Mouse (Mus musculus) liver, embryonic 14.5 days (tissue): ENCODE data around the gene Vps52. TPM values are rescaled to one million over a fixed set of nuclear protein-coding genes. Genes with fewer than 3 reads are reported as not detected.

Experiments
- ATAC-seq: fragments of 200-750 bp; cut with Nextera tagmentation; 2 replicates; pipeline ENCODE4 v1.8.0; 2017; ENCODE audit warnings: moderate number of reproducible peaks, mild to moderate bottlenecking, moderate library complexity; ENCODE audit not compliant: insufficient read depth
- DNase-seq, 3 experiments: peaks; one replicate each; pipeline ENCODE4 v3.0.0-alpha.2; 2012 to 2013; ENCODE audit warnings: low read depth in 3 of 3, low spot score in 3 of 3
- H3K27ac ChIP-seq: fragments of 300-500 bp; sonication (generic); 2 replicates; pipeline ENCODE4 v1.5.1; 2014; ENCODE audit warnings: moderate library complexity, mild to moderate bottlenecking, control low read depth, inconsistent platforms
- H3K27me3 ChIP-seq: fragments of 300-500 bp; sonication (generic); 2 replicates; pipeline ENCODE4 v1.6.1; 2014; ENCODE audit warnings: mild to moderate bottlenecking, low read length, moderate library complexity; ENCODE audit not compliant: control insufficient read depth, insufficient read depth
- H3K36me3 ChIP-seq: fragments of 300-500 bp; sonication (generic); replicated peaks from 2 replicates; pipeline ENCODE4 v1.6.1; 2014; ENCODE audit warnings: low read depth; ENCODE audit not compliant: control insufficient read depth, insufficient read depth
- H3K4me1 ChIP-seq, 2 experiments: fragments of 200-500 bp in 1 of 2; fragments of 300-500 bp in 1 of 2; sonication (generic) in 1 of 2; replicated peaks; 2 replicates each; pipeline ENCODE4 v1.6.1; 2012 to 2014; ENCODE audit warnings: antibody characterized with exemption in 1 of 2, inconsistent platforms in 1 of 2, low read length in 1 of 2; ENCODE audit not compliant: control insufficient read depth in 2 of 2, insufficient read depth in 2 of 2
- H3K4me2 ChIP-seq: fragments of 300-500 bp; sonication (generic); 2 replicates; pipeline ENCODE4 v1.6.1; 2014; ENCODE audit warnings: low read depth, mild to moderate bottlenecking, control low read depth, moderate library complexity
- H3K4me3 ChIP-seq, 2 experiments: fragments of 200-500 bp in 1 of 2; fragments of 300-500 bp in 1 of 2; sonication (generic) in 1 of 2; 2 replicates each; pipeline ENCODE4 v1.5.1; 2012 to 2014; ENCODE audit warnings: low read depth in 2 of 2, low read length in 2 of 2, mild to moderate bottlenecking in 2 of 2, control low read depth in 1 of 2, inconsistent platforms in 1 of 2, moderate library complexity in 1 of 2; ENCODE audit not compliant: insufficient read depth in 1 of 2
- H3K9ac ChIP-seq: fragments of 300-500 bp; sonication (generic); replicated peaks from 2 replicates; pipeline ENCODE4 v1.6.1; 2014; ENCODE audit warnings: mild to moderate bottlenecking, control low read depth, moderate library complexity
- H3K9me3 ChIP-seq: fragments of 300-500 bp; sonication (generic); 2 replicates; pipeline ENCODE4 v1.6.1; 2016; ENCODE audit warnings: low read length, mixed read lengths; ENCODE audit not compliant: control insufficient read depth
- CTCF ChIP-seq: IDR thresholded peaks from 2 replicates; pipeline ENCODE4 v1.5.1; 2016; ENCODE audit warnings: antibody characterized with exemption, low read depth, control low read depth
- EP300 ChIP-seq: IDR thresholded peaks from 2 replicates; pipeline ENCODE4 v1.6.1; 2016; ENCODE audit warnings: antibody characterized with exemption, low read depth
- WGBS: fragments of 180-500 bp; shearing (Covaris S2); extraction: QIAGEN DNeasy Blood & Tissue Kit; methylation state at CpG from one replicate; pipeline ENCODE4 v1.1.7; 2014; ENCODE audit not compliant: insufficient replicate concordance; 5-methylcytosine and 5-hydroxymethylcytosine counted together
- polyA plus RNA-seq, 2 experiments: library from polyadenylated mRNA; depleted of rRNA in 1 of 2; stranded (reverse) in 1 of 2; unstranded in 1 of 2; fragments of >200 nt; fragmentation: Nextera tagmentation in 1 of 2; extraction: Ambion mirVana in 1 of 2; gene quantifications; 2 replicates each; pipeline versions ENCODE4 v1.2.1 to v1.2.3; 2012 to 2014

Gene Vps52
- polyA plus RNA-seq, 2 experiments = 15.2 to 17.4 TPM

- Histone ChIP-seq H3K9me3 (no peaks in the 10 kb centered on the region), H3K9ac (no peak overlapping the region), H3K27ac (no peak overlapping the region), H3K27me3 (no peaks in the 10 kb centered on the region), H3K36me3 (no peaks in the 10 kb centered on the region; the same call in 1 of the 2 replicates), H3K4me3 (no peak overlapping the region), H3K4me2 (no peak overlapping the region), H3K4me1 (no peaks in the 10 kb centered on the region; a peak in 1 of 4 replicates)
- no peak for TF ChIP-seq CTCF
- no peak for TF ChIP-seq EP300
- WGBS = 83% methylated on average over 17 of the region's 17 CpGs
- DNase-seq (no peak), ATAC-seq (no peak)
Measured at GRCm38 (mm10) chr17:33965082-33965845, 9.7 kb downstream of the Vps52 start.

GRCm38 (mm10) chr17:33965846-33966550 lies 10.4 kb downstream of the Vps52 start:
- ATAC-seq = no peak
- TF ChIP-seq CTCF (no peak), EP300 (no peak)

GRCm38 (mm10) chr17:33968489-33968888 lies 12.9 kb downstream of the Vps52 start:
- H3K9ac ChIP-seq = no peak overlapping the region
- under 1% methylated on average over 9 of the region's 9 CpGs for WGBS
- no peaks in the 10 kb centered on the region; the same call in 1 of the 2 replicates for H3K36me3 ChIP-seq
- DNase-seq = peak; percentile 59 to 71 (median 65)
- no peak overlapping the region for H3K4me2 ChIP-seq
- H3K4me3 ChIP-seq = no peak overlapping the region
- H3K27me3 ChIP-seq = no peaks in the 10 kb centered on the region
- ATAC-seq = peak; percentile 61; the same call in 1 of the 2 replicates
- no peak overlapping the region for H3K27ac ChIP-seq
- H3K9me3 ChIP-seq = no peaks in the 10 kb centered on the region
- TF ChIP-seq CTCF (peak; percentile 97), EP300 (no peak)
- no peaks in the 10 kb centered on the region; a peak in 2 of 4 replicates for H3K4me1 ChIP-seq

More at GRCm38 (mm10) chr17:33965846-33966550, 10.4 kb downstream of the Vps52 start:
- WGBS = 80% methylated on average over 16 of the region's 16 CpGs
- Histone ChIP-seq H3K36me3 (no peaks in the 10 kb centered on the region; the same call in 1 of the 2 replicates), H3K27me3 (no peaks in the 10 kb centered on the region), H3K9me3 (no peaks in the 10 kb centered on the region), H3K4me2 (no peak overlapping the region), H3K9ac (no peak overlapping the region), H3K27ac (no peak overlapping the region), H3K4me3 (no peak overlapping the region), H3K4me1 (no peaks in the 10 kb centered on the region; a peak in 1 of 4 replicates)
- DNase-seq = no peak

GRCm38 (mm10) chr17:33968927-33969326 lies 13.3 kb downstream of the Vps52 start:
- DNase-seq = peak in 2 of 3 experiments; percentile 42 to 57
- 24% methylated on average over 5 of the region's 5 CpGs for WGBS

GRCm38 (mm10) chr17:33969394-33969793 lies 13.8 kb downstream of the Vps52 start:
- no peak overlapping the region for H3K27ac ChIP-seq
- no peaks in the 10 kb centered on the region for H3K9me3 ChIP-seq
- no peak for DNase-seq
- no peak overlapping the region for H3K4me3 ChIP-seq
- no peak overlapping the region for H3K9ac ChIP-seq
- ATAC-seq = no peak
- TF ChIP-seq EP300 = no peak
- peak; percentile 52 for TF ChIP-seq CTCF
- H3K36me3 ChIP-seq = no peaks in the 10 kb centered on the region
- no peaks in the 10 kb centered on the region for H3K27me3 ChIP-seq
- no peak overlapping the region for H3K4me2 ChIP-seq
- WGBS = 67% methylated on average over 4 of the region's 4 CpGs
- H3K4me1 ChIP-seq = no peaks in the 10 kb centered on the region; a peak in 2 of 4 replicates

More at GRCm38 (mm10) chr17:33968927-33969326, 13.3 kb downstream of the Vps52 start:
- peak; percentile 66; the same call in 1 of the 2 replicates for ATAC-seq
- TF ChIP-seq EP300 (no peak), CTCF (no peak; the same call in 1 of the 2 replicates)
- Histone ChIP-seq H3K9ac (no peak overlapping the region), H3K9me3 (no peaks in the 10 kb centered on the region), H3K27ac (no peak overlapping the region), H3K36me3 (no peaks in the 10 kb centered on the region; the same call in 1 of the 2 replicates), H3K4me2 (no peak overlapping the region), H3K4me1 (no peaks in the 10 kb centered on the region; a peak in 2 of 4 replicates), H3K27me3 (no peaks in the 10 kb centered on the region), H3K4me3 (no peak overlapping the region)
